Mouse (Mus musculus) left cerebral cortex, postnatal 4 days (tissue): ENCODE measurements at regions not wholly inside any gene's neighbourhood (a gene's known extent, or its start where the extent isn't known, plus 50 kb on each side); places are given as distances from the start of the nearest gene placed in this dataset.

Experiments
- DNase-seq: peaks from one replicate; pipeline ENCODE4 v3.0.0-alpha.2; 2022
- intact Hi-C: fragments of 180-260 bp; cut with DNase I; formaldehyde crosslinking; loops from one replicate; pipeline ENCODE4 v1.15.1; 2025

DNA sequence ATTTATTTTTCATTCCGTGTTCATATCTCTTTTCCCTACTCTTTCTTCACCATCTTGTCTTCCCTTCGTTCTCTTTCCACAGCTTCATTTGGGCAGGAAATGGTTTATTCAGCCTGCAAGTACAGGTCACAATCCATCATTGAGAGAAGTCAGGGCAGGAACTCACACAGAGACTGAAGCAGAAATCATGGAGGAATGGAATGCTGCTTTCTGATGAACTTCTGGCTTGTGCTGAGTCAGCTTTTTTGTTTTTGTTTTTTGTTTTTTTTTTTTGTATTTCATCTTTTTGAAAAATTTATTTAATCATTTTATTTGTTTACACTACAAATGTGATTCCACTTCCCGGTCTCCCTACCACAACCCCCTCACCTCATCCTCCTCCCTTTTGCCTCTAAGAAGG, 51.2 kb upstream of the Suclg2 start:
- intact Hi-C loops: no loop called here
- no peak for DNase-seq

DNA sequence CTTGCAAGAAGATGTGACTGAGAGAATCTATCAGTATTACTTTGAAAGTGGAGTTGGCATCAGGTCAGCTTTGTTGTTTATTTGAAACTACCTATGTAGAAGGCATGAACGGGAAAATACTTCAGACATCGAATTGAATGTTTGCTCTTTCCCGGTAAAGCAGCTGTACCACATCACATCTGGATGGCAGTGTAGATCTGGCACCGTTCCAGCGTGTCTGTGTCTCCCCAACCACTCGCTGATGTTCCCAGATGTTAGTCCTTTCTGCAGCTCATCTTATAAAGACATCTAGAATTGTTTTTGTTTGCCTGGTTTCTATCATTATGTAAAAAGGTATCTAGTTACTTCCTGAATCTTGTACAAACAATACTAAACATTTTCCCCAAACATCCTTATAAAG, 83.1 kb upstream of the Suclg2 start:
- DNase-seq: no peak
- intact Hi-C loops: no loop called here

DNA sequence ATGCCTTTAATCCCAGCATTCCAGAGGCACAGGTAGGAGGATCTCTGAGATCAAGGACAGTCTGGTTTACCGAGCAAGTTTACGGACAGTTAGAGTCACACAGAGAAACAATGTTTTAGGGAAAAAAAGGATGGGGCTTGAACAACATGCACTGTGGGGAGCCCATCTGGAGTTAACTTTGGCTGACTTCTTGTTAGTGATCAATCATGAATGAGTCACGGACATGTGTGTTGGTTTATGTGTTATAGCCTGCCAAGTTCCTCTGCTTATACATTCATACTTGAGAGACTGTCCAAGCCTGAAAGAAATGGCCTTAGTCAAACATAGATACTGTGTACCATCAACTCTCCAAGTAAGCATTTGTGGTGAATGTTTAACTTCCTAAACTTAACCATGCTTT, 122.9 kb upstream of the Suclg2 start:
- intact Hi-C loops: no loop called here
- DNase-seq: no peak

DNA sequence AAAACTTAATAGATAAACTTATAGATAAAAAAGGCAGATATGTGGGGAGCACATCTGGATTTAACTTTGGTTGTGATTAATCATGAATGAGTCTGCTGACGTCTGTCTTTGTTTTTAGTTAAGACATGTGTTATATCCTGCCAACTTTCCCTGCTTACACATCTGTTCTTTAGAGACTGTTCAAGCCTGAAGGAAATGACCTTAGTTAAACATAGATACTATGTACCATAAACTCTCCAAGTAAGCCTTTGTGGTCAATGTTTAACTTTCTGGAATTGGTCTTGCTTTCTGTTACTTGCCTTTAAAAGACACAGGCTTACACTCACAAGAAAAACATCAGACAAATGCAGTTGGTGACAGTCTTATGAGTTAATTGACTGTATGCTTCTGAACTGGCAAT, 127.9 kb upstream of the Suclg2 start:
- intact Hi-C loops: no loop called here
- no peak for DNase-seq

DNA sequence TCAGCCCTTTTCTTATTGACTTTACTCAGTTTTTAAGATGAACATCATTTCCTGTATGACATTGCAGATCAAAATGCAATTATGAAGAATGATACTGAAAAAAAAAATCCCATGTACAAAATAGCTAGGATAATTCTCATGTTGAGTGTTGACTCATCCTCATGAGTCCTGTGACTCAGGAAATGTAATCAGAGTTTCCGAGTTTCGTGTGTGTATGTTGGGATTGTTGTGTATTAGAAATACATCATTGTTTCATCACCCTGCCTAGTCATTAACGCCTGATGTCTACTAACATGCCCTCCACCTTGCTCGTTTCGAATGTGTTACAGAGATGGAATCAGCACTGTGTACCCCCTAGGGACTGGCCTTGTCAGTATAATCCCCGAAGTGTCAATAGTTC, 156.9 kb upstream of the Suclg2 start:
- no peak for DNase-seq
- intact Hi-C loops: no loop called here

DNA sequence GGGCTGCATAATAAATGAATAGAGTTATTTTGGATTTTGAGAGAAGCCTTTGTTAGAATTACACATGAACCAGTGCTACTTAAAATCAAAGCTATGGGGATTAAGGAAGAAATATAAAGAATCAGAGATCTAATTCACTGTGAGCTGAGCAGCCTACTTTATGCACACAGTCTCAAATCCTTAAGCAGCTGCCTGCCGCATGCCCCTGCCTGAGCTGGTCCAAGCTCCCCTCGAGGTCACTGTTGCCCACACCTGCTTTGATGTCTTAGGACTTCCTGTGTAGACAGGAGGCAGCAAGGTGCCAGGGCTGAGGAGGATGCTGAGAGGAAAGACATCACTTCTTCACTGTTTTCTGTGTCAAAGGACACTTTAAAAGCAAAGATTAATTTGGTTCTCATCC, 157.7 kb upstream of the Suclg2 start:
- intact Hi-C loops: no loop called here
- no peak for DNase-seq

DNA sequence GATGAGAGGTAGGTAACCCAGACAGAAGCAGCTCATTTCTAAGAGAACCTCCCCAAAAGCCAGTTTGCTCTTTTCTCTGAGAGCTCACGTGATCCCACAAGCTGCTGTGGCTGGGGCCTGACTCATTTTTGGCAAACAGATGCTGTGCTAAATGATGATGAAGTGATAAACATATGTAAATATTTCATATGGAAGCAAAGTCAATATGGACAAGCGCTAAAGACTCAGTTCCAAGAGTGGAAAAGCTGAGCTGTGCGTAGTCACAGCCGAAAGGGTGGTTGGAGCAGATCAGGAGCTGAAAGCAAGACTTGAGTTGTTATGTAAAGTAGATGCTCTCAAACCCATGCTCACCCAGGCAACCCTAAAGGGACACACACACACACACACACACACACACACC, 168.0 kb upstream of the Suclg2 start:
- intact Hi-C loops: no loop called here
- no peak for DNase-seq

DNA sequence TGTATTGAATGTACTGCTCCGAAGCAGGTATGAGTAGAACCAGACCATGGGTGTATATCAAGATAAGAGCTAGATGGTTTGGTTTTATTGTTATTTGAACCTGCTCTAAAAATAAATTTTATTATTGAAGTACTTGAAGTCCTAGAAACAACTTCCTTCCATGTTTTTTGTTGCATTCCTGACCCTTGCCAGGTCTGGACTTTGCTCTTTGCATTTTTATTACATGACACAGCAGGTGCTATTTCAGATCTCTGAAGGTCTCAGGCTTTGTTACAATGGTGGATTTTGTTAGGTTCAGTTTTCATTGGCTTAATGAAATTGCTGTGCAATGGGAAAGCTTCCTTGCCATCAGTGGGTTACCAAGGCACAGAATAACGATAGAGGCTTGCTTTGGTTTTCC, 184.0 kb upstream of the Suclg2 start:
- intact Hi-C loops: no loop called here
- no peak for DNase-seq

DNA sequence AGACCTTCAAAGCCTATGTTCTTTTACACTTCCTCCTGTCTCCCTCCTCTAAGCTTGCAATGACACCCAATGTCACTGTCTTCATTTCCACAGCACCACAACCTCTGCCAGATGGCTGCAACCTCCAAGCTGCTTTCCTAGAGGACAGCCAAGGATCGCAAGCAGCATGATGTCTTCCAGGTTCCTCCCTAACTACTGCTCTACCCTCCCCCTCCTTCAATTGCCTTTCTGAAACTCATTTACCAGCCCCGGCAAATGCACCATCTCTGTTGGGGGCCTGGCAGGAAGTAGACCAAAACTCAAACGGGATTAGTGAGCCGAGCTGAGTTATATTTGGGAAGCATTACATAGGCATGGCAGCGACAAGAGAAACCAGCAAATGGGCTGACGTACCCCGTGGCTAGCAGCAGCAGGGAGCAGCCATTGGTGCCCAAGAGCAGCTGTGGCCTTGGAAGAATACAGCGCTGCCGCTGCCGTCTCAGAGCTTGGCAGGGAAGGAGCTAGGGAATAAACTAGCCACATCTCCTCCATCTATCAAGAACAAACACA, 185.6 kb upstream of the Suclg2 start:
- peak; percentile 75 for DNase-seq
- intact Hi-C loops: no loop called here

DNA sequence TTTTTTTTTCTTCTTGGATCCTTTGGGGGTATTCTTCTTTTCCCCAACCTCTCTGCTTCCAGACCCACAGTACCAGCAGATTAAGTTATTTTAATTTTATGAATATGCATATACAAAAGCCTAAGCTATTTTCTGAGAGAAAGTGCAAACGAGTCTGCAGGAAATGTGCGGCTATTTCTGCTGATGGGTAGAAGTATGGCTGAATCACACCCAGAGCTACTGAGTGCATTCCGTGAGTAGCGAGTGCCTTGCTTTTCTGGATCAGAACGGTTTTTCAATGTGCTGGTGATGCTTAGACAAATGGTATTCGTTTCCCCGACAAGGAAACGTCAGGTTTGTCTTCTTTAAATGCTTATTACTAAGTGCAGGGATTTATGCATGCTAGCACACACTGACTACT, 186.5 kb upstream of the Suclg2 start:
- no peak for DNase-seq
- intact Hi-C loops: no loop called here

DNA sequence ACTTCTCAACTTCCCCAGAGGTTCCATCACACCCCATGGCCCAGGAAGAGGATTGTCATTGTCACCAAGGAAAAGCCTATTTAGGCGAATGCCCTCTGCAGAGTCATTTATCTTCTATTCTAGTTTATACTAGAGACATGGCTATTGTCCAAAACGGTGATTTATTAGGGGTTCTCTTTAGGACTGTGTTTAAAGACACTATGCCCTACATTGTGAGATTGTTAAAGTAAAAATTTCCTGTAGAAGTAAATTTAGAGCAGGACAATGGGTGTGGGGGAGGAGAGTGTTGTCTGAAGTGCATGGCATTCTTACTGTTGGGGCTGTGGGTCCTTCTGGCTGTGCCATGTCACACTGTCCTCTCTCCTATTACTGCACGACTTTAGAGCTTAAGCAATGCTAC, 191.2 kb upstream of the Fam19a1 start:
- intact Hi-C loops: no loop called here
- DNase-seq: no peak

DNA sequence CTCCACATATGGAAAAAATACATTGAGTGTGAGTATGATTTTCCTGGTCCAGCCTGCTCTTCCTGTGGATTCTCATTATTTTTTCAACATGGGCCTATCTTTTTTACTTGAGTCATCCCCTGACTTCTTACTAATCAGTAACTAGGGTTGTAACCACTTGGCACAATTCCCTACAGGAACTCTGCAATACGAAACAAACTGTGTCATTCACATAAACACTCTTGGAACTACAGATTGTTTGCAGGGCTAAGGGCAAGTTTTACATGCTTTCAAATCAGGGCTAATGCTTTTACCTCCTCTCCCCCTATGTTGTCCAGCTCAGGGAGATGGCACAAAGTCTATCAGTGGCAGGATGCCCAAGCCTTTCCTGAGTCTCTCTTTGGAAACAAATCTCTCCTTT, 178.4 kb upstream of the Fam19a1 start:
- no peak for DNase-seq
- intact Hi-C loops: no loop called here

DNA sequence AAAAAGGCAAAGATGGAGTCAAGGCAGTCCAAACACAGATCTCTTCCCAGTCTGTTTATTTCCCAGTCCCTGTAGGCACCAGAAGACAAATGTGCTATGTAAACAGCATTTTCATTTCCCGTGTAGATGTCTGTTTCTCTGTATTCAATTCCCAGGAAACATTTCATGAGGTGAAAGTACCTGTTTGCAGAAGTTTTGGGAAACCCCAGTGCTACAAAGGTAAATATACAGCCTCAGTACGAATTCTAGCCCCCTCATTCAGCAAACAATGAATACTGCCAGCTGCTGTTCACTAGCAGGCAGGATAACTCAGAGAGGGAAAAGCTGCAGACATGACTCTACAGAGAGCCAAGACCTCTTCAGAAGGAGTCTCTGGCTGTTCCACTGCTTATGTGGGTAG, 176.4 kb upstream of the Fam19a1 start:
- intact Hi-C loops: no loop called here
- no peak for DNase-seq

DNA sequence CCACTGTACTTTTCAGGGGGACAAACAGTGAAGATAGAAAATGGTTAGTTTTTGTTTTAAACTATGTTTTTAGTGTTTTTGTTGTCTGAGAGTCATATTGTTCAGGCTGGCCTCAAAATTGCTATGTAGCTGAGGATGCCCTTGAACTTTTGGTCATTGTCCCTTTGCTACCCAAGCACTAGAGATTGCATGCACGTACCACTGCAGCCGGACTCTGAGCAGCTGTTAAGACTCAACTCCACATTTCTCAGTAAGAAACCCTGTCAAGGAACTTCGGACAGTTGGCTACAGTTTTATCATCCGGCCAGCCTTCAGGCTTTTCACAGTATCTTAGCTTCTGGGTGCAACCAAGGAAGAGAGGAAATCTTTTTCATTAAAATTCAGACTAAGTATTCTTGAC, 173.9 kb upstream of the Fam19a1 start:
- intact Hi-C loops: no loop called here
- no peak for DNase-seq

DNA sequence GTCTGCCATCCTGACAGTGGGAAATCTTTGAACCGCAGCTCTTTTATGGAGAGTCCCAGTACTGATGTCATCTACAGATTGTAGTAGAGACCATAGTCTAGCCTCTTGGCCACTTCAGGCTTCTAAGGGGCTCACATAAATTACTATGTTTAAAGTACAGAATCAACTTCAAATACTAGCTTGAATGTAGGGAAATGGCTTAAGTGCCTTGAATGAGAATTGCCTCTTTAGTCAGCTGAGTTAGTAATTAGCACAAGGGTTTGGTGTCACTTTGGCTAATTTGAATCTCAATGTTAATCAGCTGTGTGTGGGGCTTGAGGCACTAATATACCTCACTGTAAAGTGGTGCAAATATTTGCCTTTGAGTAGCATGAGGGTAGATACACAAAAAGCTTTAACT, 152.2 kb upstream of the Fam19a1 start:
- DNase-seq: no peak
- intact Hi-C loops: no loop called here

DNA sequence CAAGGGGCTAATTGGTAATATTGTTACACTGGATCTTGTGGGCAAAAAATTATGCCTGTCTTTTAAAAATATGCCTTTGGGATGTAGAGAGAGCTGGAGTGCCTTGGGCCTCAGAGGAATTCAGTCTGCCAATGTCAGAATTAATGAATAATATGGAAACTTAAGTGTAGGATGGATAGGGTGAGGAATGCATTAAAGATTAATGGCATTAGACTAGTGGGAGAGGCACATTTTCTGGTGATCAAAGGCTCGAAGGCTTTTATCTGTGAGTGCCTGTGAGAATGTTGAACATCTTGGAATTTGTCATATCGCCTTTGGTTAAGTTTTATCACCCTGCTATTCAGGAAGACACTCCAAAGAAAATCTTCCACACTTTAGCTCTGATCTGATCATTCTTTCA, 146.7 kb upstream of the Fam19a1 start:
- intact Hi-C loops: no loop called here
- DNase-seq: no peak

DNA sequence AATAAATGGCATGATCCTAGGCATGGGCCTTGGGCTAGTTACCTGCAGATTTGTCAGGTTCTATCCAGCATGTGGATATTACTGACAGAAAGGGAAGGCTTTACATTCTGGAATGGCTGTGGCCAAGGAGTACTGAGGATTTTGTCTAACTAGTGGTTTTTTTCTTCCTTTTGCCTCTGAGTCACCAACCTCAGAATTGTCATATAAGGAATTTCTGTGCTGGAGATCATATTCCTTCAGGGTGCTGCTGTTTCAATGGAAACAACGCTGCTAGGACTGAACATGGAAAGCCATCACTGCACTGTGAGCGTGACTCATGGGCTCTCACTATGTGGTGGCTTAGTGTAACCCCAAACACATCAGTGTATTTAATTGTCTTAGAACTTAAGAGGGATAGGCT, 137.0 kb upstream of the Fam19a1 start:
- DNase-seq: no peak
- intact Hi-C loops: no loop called here

DNA sequence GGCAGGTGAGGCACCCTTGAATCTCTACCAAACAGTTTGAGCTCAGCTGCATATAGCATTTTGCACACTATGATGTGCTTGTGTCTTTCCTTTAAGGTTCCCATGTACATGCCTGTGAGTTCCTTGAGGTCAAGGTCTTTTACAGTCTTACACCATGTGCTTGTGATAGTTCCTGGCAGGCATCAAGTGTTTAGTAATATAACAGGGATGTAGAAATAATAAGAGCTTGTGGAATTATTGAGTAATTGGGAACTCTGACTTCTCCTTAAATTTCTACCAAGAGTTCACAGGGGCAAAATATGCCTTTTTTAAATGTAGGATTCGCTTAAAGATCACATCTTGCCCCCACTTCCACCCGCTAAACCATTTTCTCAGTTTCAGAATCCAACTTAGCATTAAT, 115.9 kb upstream of the Fam19a1 start:
- intact Hi-C loops: no loop called here
- no peak for DNase-seq

DNA sequence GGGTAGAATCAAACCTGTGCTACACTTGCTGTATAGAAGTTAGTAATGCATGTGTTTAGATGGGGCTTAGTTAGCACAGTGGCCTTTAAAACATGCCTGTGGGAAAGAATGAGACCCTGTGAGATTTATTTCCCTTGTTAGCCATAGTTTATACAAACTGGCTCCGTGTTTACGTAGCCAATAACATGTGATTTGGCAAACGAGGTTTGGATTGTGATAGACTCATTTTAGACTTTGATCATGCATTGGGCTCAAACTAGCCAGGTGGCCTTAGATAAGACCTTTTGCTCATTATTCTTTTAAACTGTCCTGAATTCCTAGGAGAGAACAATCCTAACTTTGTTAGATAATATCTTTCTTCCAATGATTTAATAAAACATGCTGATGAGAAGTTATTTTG, 115.2 kb upstream of the Fam19a1 start:
- DNase-seq: no peak
- intact Hi-C loops: no loop called here

DNA sequence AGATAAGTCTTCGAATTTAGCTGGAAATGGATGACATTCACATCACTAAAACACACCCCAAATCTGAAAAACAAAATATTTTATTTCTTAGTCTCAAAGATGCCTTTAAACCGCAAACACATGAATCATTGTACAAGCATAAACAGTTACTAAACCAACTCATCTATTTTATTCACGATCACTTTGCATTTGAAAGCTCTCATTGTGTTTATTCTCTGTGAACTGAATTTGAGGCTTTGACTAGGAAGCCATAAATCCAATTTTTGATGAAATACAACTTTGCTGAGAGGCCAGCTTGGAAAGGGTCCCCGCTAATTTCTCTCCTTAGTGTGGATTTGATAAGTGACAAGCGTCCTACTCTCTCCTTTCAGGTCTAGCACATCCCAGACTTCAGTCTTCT, 113.5 kb upstream of the Fam19a1 start:
- no peak for DNase-seq
- intact Hi-C loops: no loop called here

DNA sequence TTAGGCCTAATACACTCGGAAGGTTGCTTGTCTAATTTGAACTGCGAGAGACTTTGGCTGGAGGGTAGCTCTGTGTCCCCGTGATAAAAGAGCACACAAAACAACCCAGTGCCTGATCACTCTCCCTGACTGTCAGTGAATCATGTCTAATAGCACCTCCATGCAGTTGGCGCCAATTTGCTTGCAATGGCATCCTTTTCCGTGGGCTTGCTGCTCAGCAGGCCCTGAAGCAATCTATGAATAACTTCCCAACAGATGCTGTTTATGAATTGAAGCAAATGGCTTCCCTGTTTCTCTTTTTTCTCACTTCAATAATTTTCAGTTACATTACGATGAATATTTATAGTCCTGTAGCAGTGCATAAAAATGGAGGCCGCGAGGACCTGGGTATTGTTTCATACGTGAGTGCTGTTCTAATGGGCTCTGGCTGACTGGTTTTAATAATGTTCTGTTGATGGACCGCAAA, 112.9 kb upstream of the Fam19a1 start:
- intact Hi-C loops: no loop called here
- no peak for DNase-seq

DNA sequence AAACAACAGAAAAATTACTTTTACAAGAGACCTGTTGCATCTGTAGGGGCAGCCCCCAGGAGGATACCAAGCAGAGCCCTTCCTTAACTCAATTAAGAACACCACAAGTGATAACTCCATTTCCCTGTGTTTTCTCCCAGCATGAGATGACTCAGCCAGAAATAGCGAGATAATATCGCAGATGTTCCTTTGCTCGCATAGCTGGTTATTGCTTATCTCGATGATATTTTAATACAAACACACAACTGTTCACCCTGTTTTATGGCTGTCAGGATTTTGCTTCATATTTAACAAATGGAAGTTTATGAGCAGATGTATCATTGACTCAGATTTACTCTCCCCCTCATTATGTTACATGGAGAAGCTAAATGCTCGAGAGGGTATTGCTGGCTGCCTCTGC, 101.7 kb upstream of the Fam19a1 start:
- no peak for DNase-seq
- intact Hi-C loops: no loop called here

DNA sequence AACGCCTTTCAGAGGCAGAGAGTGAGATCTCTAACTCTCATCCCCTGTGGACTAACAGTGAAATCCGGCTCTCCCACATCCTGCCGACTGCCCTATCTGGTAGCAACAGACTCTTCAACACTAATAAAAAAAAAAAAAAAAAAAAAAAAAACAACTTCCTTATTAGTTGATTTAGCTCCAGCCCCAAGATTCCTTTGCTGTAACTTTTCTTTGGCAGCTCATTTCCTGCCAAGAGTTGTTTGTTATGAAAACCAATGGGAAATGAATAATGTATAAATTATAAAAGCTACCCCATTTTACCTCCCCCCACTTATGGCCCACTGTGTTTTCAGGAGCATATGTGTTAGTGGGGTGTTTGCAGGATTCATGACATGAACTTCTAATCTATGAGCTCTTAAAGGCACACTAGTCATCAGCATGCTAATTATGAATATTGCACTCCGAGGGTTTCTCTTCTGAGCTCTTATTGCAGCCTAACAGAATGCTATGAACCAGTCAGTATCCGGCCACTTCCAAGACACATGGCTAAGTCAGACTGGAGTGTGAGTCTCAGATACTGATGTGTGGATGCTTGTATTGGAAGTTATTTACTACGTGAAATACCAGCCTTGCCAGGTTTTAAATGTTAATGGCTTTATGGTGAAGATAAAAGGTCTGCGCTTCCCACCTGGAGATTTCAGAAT, 84.8 kb upstream of the Fam19a1 start:
- intact Hi-C loops: no loop called here

More for the DNA sequence above, 84.8 kb upstream of the Fam19a1 start:
- DNase-seq: no peak
